Mouse (Mus musculus): ENCODE results near the gene Spint1.

DNA sequence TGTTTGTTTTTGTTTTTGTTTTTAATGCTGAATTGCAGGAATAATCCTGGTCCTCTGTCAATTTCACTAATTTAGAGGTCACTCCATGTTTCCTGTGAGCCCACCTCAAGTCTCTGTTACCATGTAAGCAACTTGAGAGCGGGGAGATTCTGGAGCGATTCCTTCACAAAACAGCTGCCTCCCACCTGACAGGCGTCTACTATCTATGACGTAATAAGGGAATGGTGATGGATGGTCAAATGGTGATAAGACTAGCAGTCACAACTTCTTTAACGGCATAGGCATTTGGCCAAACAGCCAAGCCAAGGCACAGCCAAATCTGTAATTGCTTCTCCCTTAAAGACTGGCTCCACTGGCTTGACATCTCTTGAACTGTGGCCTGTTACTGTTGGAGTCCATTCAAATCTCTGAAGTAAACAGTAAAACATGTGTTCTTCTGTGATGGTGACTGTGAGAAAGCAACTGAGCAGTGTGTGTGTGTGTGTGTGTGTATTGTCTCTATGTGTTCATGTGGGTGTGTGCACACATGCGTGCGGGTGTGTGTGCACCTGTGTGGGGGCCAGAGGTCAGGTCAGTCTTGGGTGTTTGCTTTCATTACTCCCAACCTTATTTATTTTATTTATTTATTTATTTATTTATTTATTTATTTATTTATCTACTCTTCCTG, 44.9 kb downstream of the Spint1 start:
- TF ChIP-seq CTCF (IDR thresholded peaks at IDR 0.05) (no peak), EP300 (IDR thresholded peaks at IDR 0.05) (no peak)

All from lung, postnatal 0 days (tissue).